Mouse (Mus musculus) ES-Bruce4 (cell line): Measurements from ENCODE around the gene Osbpl9.

Experiments
- CTCF ChIP-seq: IDR thresholded peaks from one replicate; pipeline ENCODE4 v1.8.1; 2011; ENCODE audit warnings: low read depth, low read length
- EP300 ChIP-seq: IDR thresholded peaks from 2 replicates; pipeline ENCODE4 v1.6.1; 2011; ENCODE audit warnings: low read depth, low read length; ENCODE audit not compliant: insufficient read depth
- POLR2A ChIP-seq: IDR thresholded peaks from one replicate; pipeline ENCODE4 v1.8.1; 2011; ENCODE audit warnings: low read length; ENCODE audit not compliant: insufficient read depth

GRCm38 (mm10) chr4:109091241-109091777 is 110.8 kb downstream of the Osbpl9 start:
- TF ChIP-seq CTCF (no peak), EP300 (no peak), POLR2A (no peak)
